Mouse (Mus musculus): Measurements from ENCODE around the gene Slc35a3.
"Not testable (repeated sequence)": the region's sequence is repeated elsewhere in the genome, so short reads cannot be mapped to it uniquely, and the experiment has no call there.

Slc35a3 gene

GRCm38 (mm10) chr3:116712436-116712881 is at the start of gene Slc35a3:
TSS of gene Slc35a3 (minus strand) at chr3:116712831.
- peak; percentile 3 for DNase-seq (ENCODE audit: low spot score)

DNA sequence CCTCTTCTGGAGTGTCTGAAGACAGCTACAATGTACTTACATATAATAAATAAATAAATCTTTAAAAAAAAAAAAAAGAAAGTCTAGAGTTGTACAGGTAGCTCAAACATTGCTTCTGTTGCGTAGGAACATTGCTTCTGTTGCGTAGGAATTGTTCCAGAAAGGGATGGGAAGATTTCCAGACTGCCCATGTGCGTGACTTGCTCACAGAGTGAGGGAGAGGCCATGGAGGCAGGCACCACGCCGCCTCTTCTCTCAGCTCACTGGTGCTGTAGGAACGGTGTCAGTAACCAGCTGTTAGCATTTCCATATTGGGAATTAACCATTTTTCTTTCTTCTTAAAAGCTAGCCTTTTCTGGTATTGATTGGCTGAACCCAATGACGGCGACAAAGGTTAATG is 40.2 kb upstream of the Slc35a3 start:
- no peak for DNase-seq (ENCODE audit: low spot score)

GRCm38 (mm10) chr3:116751191-116751860 is 38.7 kb upstream of the Slc35a3 start:
- no peak for DNase-seq (ENCODE audit: low spot score)

GRCm38 (mm10) chr3:116748391-116749170 is 36.0 kb upstream of the Slc35a3 start:
- DNase-seq (ENCODE audit: low spot score): no peak

GRCm38 (mm10) chr3:116747648-116748047 is 35.0 kb upstream of the Slc35a3 start:
- not testable (repeated sequence) for DNase-seq (ENCODE audit: low spot score)

DNA sequence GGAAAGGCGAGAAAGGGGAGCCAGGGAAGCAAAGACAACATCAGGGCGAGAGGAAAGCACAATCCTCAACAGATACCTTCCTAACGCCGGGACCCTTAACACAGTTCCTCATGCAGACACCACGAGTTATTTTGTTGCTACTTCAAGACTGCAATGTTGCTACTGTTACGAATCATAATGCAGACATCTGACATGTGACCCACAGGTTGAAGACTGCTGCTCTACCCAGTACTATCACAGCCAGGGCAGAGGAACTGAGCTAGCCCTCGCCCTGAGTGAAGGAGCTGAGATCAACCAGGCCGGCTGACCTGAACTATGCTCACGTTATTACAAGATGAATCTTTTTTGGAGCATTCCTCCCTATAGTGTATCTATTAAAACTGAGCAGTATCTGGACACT is 28.3 kb upstream of the Slc35a3 start:
- DNase-seq (ENCODE audit: low spot score): no peak

GRCm38 (mm10) chr3:116740106-116740505 is 27.5 kb upstream of the Slc35a3 start:
- no peak for DNase-seq (ENCODE audit: low spot score)

GRCm38 (mm10) chr3:116737326-116737731 is 24.7 kb upstream of the Slc35a3 start:
- no peak for DNase-seq (ENCODE audit: low spot score)

- no peak for DNase-seq (ENCODE audit: low spot score)
Observed at GRCm38 (mm10) chr3:116729483-116730174, 17.0 kb upstream of the Slc35a3 start.

GRCm38 (mm10) chr3:116726807-116727206 is 14.2 kb upstream of the Slc35a3 start:
- no peak for DNase-seq (ENCODE audit: low spot score)

- no peak for DNase-seq (ENCODE audit: low spot score)
Observed at GRCm38 (mm10) chr3:116723496-116724481, 11.2 kb upstream of the Slc35a3 start.

GRCm38 (mm10) chr3:116722980-116723379 is 10.3 kb upstream of the Slc35a3 start:
- DNase-seq (ENCODE audit: low spot score): no peak

GRCm38 (mm10) chr3:116718951-116719350 is 6.3 kb upstream of the Slc35a3 start:
- DNase-seq (ENCODE audit: low spot score): no peak

GRCm38 (mm10) chr3:116713031-116713430 is 400 bp upstream of the Slc35a3 start:
- no peak for DNase-seq (ENCODE audit: low spot score)

- peak; percentile 77 for DNase-seq (ENCODE audit: low spot score)
Observed at GRCm38 (mm10) chr3:116711624-116712435, 801 bp downstream of the Slc35a3 start.

DNA sequence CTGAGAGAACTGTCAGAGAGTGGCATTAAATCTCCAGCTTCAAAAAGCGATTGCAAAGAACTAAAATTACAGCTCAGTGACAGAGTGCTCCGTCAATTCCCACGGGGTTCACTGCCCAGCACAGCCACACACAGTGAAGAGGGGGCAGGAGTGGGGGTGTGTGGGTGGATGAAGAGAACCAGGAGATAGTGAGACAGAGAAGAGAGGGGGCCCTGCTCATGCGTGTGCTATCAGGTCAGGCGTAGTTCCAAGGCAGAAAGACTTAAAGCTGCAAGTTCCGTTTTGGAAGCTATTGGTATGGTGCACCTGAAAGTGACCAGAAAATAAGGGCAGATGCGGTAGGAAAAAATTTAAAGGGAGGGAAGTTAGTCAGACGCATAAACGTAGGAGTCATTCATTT is 1.7 kb downstream of the Slc35a3 start:
- no peak for DNase-seq (ENCODE audit: low spot score)

GRCm38 (mm10) chr3:116705637-116706204 is 6.9 kb downstream of the Slc35a3 start:
- DNase-seq (ENCODE audit: low spot score): no peak

GRCm38 (mm10) chr3:116703835-116704234 is 8.8 kb downstream of the Slc35a3 start:
- DNase-seq (ENCODE audit: low spot score): no peak

GRCm38 (mm10) chr3:116702647-116703272 is 9.9 kb downstream of the Slc35a3 start:
- no peak for DNase-seq (ENCODE audit: low spot score)

GRCm38 (mm10) chr3:116701601-116702000 is 11.0 kb downstream of the Slc35a3 start:
- no peak for DNase-seq (ENCODE audit: low spot score)

Data from ovary, postnatal 10 days (tissue).